Comparison of ENCODE assay signal across 8 mouse cellular contexts in genomic region chr1:171262594-171263130, GRCm38 (mm10). TPM values are rescaled to one million over a fixed set of nuclear protein-coding genes. Genes with fewer than 3 reads are reported as not detected.
DNase-seq lines count a peak whose midpoint lies in the region; ATAC-seq and TF ChIP-seq lines count a peak whose summit lies in the region.

No protein-coding gene starts in this region.

- TF ChIP-seq CTCF in Patski (IDR thresholded peaks at IDR 0.05), result peak; percentile 18
- no peak for TF ChIP-seq CTCF in forebrain, postnatal 0 days (IDR thresholded peaks at IDR 0.05; ENCODE audit: low read depth)
- no peak for TF ChIP-seq CTCF in lung, embryonic 14.5 days (IDR thresholded peaks at IDR 0.05; ENCODE audit: low read depth)

- intact Hi-C loops in heart, postnatal 36 days (cut with DNase I), result no loop called here

- peak overlapping the region; percentile 40 for H3K9ac ChIP-seq in forebrain, postnatal 0 days
- H3K9ac ChIP-seq in lung, embryonic 14.5 days, result peak overlapping the region; percentile 17; the same call in 1 of the 2 replicates

- POLR2A ChIA-PET in Patski (lab: Charles Lee), result interaction anchor here (0.6 to 1.4 kb wide), 4 partner anchors 10 to 35 kb away, joined by 3 to 4 read pairs (median 3); no protein-coding TSS in a partner anchor

- H3K27ac ChIP-seq in forebrain, postnatal 0 days (ENCODE audit: low read depth, low read length), result peak overlapping the region; percentile 91
- peak overlapping the region; percentile 97 for H3K27ac ChIP-seq in lung, embryonic 14.5 days (ENCODE audit: low read depth)

- 4% methylated on average over 8 of the region's 8 CpGs for WGBS in forebrain, postnatal 0 days
- WGBS in lung, embryonic 14.5 days, result 0% methylated on average over 8 of the region's 8 CpGs

- peak overlapping the region; percentile 50 for H3K4me2 ChIP-seq in forebrain, postnatal 0 days (ENCODE audit: low read depth)
- H3K4me2 ChIP-seq in lung, embryonic 14.5 days, result peak overlapping the region; percentile 62

- H3K9me3 ChIP-seq in forebrain, postnatal 0 days (ENCODE audit: low read length), result no peaks in the 10 kb centered on the region
- no peaks in the 10 kb centered on the region for H3K9me3 ChIP-seq in lung, embryonic 14.5 days (ENCODE audit: low read depth, low read length)

- H3K27me3 ChIP-seq in Patski, result no peaks in the 10 kb centered on the region
- no peaks in the 10 kb centered on the region for H3K27me3 ChIP-seq in forebrain, postnatal 0 days (ENCODE audit: insufficient read depth, low read length)
- no peaks in the 10 kb centered on the region for H3K27me3 ChIP-seq in lung, embryonic 14.5 days (ENCODE audit: insufficient read depth, low read length)

- in situ Hi-C loops in Patski (cut with MboI; ENCODE audit: low pct_unique_long_range_greater_than_20kb), result loop anchor here (25.0 kb wide), 1 partner anchor 375 kb away; the partner anchor contains the start of genes Dusp12 and Gm26620

- H3K36me3 ChIP-seq in forebrain, postnatal 0 days (ENCODE audit: insufficient read depth), result 0 out of 2 replicates have a peak, but pooled peaks cover 6% of the 10 kb centered on the region
- H3K36me3 ChIP-seq in lung, embryonic 14.5 days (ENCODE audit: insufficient read depth), result peaks cover 5% of the 10 kb centered on the region; the same call in 1 of the 2 replicates

- ATAC-seq in Patski, result peak; percentile 38
- ATAC-seq in forebrain, postnatal 0 days, result peak; percentile 82
- ATAC-seq in lung, embryonic 14.5 days (ENCODE audit: insufficient read depth), result peak; percentile 86

- peak; percentile 94 for DNase-seq in 3T3-L1 (ENCODE audit: low read depth, low spot score)
- DNase-seq in Patski (ENCODE audit: low read depth, low spot score), result no peak
- DNase-seq in forebrain, postnatal 0 days, result peak; percentile 89
- peak; percentile 70 to 72 for DNase-seq in heart, postnatal 36 days
- peak; percentile 84 to 94 for DNase-seq in layer of hippocampus, adult 18-20 months (ENCODE audit: low spot score in 2 of 2)
- DNase-seq in lung, embryonic 14.5 days, result peak; percentile 97
- DNase-seq in ovary, postnatal 14 days (ENCODE audit: low spot score), result peak; percentile 72
- no peak for DNase-seq in c-Kit-positive CD71-positive TER-119-positive erythroid progenitor cells, embryonic 14.5 days (ENCODE audit: low spot score)

- H3K4me1 ChIP-seq in forebrain, postnatal 0 days (ENCODE audit: insufficient read depth), result peaks cover 12% of the 10 kb centered on the region; the same call in 1 of the 2 replicates
- H3K4me1 ChIP-seq in lung, embryonic 14.5 days (ENCODE audit: insufficient read depth), result peaks cover 20% of the 10 kb centered on the region

- H3K4me3 ChIP-seq in forebrain, postnatal 0 days (ENCODE audit: low read depth, low read length), result peak overlapping the region; percentile 27
- H3K4me3 ChIP-seq in lung, embryonic 14.5 days (ENCODE audit: low read depth, low read length), result peak overlapping the region; percentile 21

- CTCF ChIA-PET in Patski (lab: Charles Lee), result interaction anchor here (1.0 to 2.1 kb wide), 7 partner anchors 8 to 147 kb away, joined by 3 to 11 read pairs (median 4); partner anchors contain the start of genes Adamts4, Ndufs2 and Ppox

RNA-seq across cellular contexts. Expression of gene B4galt3, which starts 7.5 kb away (rescaled TPM):
- 57.5 TPM for polyA plus RNA-seq in Patski (2021)
- total RNA-seq in forebrain, postnatal 0 days (2014; rRNA removed), result 75.1 and 99.3 TPM in 2 replicates
- polyA plus RNA-seq in forebrain, postnatal 0 days (2015; fragmentation: Nextera tagmentation; extraction: Ambion mirVana), result 104 and 115 TPM in 2 replicates
- total RNA-seq in heart, postnatal 36 days (2021), result 10 to 100 TPM; 14.5 to 19.7 TPM
- 10 to 100 TPM; 71.0 to 71.4 TPM for total RNA-seq in layer of hippocampus, adult 18-20 months (2021)
- 80.3 and 94.3 TPM in 2 replicates for polyA plus RNA-seq in lung, embryonic 14.5 days (2014; fragmentation: Nextera tagmentation; extraction: Ambion mirVana)

RNA-seq across cellular contexts. Expression of gene Ndufs2, which starts 11.5 kb away (rescaled TPM):
- 436 TPM for polyA plus RNA-seq in Patski (2021)
- total RNA-seq in forebrain, postnatal 0 days (2014; rRNA removed), result 203 and 270 TPM in 2 replicates
- polyA plus RNA-seq in forebrain, postnatal 0 days (2015; fragmentation: Nextera tagmentation; extraction: Ambion mirVana), result 219 and 243 TPM in 2 replicates
- 1,000 to 10,000 TPM; 1,421 to 1,530 TPM for total RNA-seq in heart, postnatal 36 days (2021)
- total RNA-seq in layer of hippocampus, adult 18-20 months (2021), result 100 to 1,000 TPM; 270 to 277 TPM
- polyA plus RNA-seq in lung, embryonic 14.5 days (2014; fragmentation: Nextera tagmentation; extraction: Ambion mirVana), result 244 and 250 TPM in 2 replicates

RNA-seq across cellular contexts. Expression of gene Adamts4, which starts 12.4 kb away (rescaled TPM):
- polyA plus RNA-seq in Patski (2021), result 21.8 TPM
- total RNA-seq in forebrain, postnatal 0 days (2014; rRNA removed), result 4.5 and 5.9 TPM in 2 replicates
- polyA plus RNA-seq in forebrain, postnatal 0 days (2015; fragmentation: Nextera tagmentation; extraction: Ambion mirVana), result 2.6 and 5.6 TPM in 2 replicates
- under 1 TPM; 0.50 to 0.92 TPM for total RNA-seq in heart, postnatal 36 days (2021)
- 10 to 100 TPM; 10.9 to 11.9 TPM for total RNA-seq in layer of hippocampus, adult 18-20 months (2021)
- polyA plus RNA-seq in lung, embryonic 14.5 days (2014; fragmentation: Nextera tagmentation; extraction: Ambion mirVana), result 6.6 and 7.5 TPM in 2 replicates

RNA-seq across cellular contexts. Expression of gene Ppox, which starts 18.3 kb away (rescaled TPM):
- polyA plus RNA-seq in Patski (2021), result 41.9 TPM
- total RNA-seq in forebrain, postnatal 0 days (2014; rRNA removed), result 26.6 and 30.6 TPM in 2 replicates
- 21.1 and 23.3 TPM in 2 replicates for polyA plus RNA-seq in forebrain, postnatal 0 days (2015; fragmentation: Nextera tagmentation; extraction: Ambion mirVana)
- total RNA-seq in heart, postnatal 36 days (2021), result 10 to 100 TPM; 13.2 to 14.2 TPM
- 10 to 100 TPM; 23.2 to 25.3 TPM for total RNA-seq in layer of hippocampus, adult 18-20 months (2021)
- polyA plus RNA-seq in lung, embryonic 14.5 days (2014; fragmentation: Nextera tagmentation; extraction: Ambion mirVana), result 50.9 and 51.7 TPM in 2 replicates

RNA-seq across cellular contexts. Expression of gene Usp21, which starts 25.1 kb away (rescaled TPM):
- polyA plus RNA-seq in Patski (2021), result 64.9 TPM
- 56.8 and 66.5 TPM in 2 replicates for total RNA-seq in forebrain, postnatal 0 days (2014; rRNA removed)
- 66.4 and 80.4 TPM in 2 replicates for polyA plus RNA-seq in forebrain, postnatal 0 days (2015; fragmentation: Nextera tagmentation; extraction: Ambion mirVana)
- 10 to 100 TPM; 22.1 to 22.3 TPM for total RNA-seq in heart, postnatal 36 days (2021)
- total RNA-seq in layer of hippocampus, adult 18-20 months (2021), result 10 to 100 TPM; 60.9 to 61.3 TPM
- 73.9 and 86.0 TPM in 2 replicates for polyA plus RNA-seq in lung, embryonic 14.5 days (2014; fragmentation: Nextera tagmentation; extraction: Ambion mirVana)

Comparison
In these comparisons a context has a peak if more than half of its experiments do, and no peak if none do; other contexts are left out.
1. DNase-seq: peak in 3T3-L1 (single experiment), forebrain, postnatal 0 days (single experiment), heart, postnatal 36 days (2 of 2), layer of hippocampus, adult 18-20 months (2 of 2), lung, embryonic 14.5 days (single experiment) and ovary, postnatal 14 days (single experiment); none in Patski (single experiment) and c-Kit-positive CD71-positive TER-119-positive erythroid progenitor cells, embryonic 14.5 days (single experiment).
2. Peak in every context shown above with its lines, with median percentiles within 50 percentile points of each other: ATAC-seq.